Mouse (Mus musculus) kidney, adult 8-10 months (tissue): Measurements from ENCODE around the gene Magea3.
"Not testable (repeated sequence)": the region's sequence is repeated elsewhere in the genome, so short reads cannot be mapped to it uniquely, and the experiment has no call there.

Experiments
- DNase-seq, 2 experiments: peaks; one replicate each; pipeline ENCODE4 v3.0.0; 2022

The Magea3 gene

DNA sequence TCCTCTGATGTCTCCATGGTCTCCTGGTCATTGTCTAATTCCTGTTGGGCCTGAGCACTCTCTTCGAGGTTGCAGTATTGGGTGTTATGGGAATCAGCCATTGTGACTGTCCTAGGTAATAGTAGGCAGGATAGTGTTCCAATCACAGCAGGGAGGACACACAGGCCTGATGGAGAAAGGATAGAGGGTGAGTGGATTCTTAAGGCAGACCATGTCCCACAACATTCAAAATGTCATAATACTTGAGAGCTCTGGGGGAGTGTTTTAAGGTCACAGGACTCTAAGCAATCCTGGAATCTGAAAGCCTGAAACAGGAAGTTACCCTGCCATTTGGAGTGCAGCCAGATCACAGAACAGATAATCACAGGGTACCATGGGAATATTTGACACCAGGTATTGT lies at the start of gene Magea3:
Gene Magea3 (minus strand): TSS at position 101 of the 400 bp plus-strand sequence.
- DNase-seq: not testable (repeated sequence)

- not testable (repeated sequence) for DNase-seq
These were observed 46.4 kb upstream of the Magea3 start, which contains the start of gene Magea8 for GRCm38 (mm10) chrX:154995750-154996149. Gene Magea8, minus strand, starts transcription at chrX:154995850.

- DNase-seq: not testable (repeated sequence)
These were observed 13.4 kb downstream of the Magea3 start, which contains the start of gene Magea6 for GRCm38 (mm10) chrX:154935887-154936286. Gene Magea6, minus strand, starts transcription at chrX:154935987.
